Mouse (Mus musculus): ENCODE results near the gene Prss57. TPM values are rescaled to one million over a fixed set of nuclear protein-coding genes. Genes with fewer than 3 reads are reported as not detected.

Prss57 gene
- polyA plus RNA-seq, 1 experiment from 2014 or later, result not detected

DNA sequence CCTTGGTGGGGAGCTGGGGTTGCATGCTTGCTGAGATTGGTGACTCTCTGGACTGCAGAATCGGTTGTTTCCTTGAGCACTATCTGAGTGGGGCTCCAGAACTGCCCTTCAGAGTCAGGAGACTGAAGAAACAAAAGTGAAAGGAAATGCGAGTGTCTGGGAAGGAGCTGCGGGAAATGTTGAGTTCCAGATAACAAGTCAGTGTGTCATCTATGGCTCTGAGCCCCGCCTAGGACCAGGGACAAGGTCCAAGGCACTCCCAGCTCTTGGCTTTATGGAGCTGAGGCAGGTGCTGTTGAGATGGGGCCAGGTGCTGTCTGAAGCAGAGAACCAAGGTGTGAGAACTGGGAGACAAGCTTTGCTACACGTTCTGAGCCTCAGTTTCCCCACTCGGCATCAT, 33.7 kb upstream of the Prss57 start:
- Histone ChIP-seq H3K9ac (ENCODE audit: low read length) (no peak overlapping the region), H3K4me3 (ENCODE audit: low read depth, low read length) (no peak overlapping the region), H3K27ac (replicated peaks; ENCODE audit: low read depth, low read length) (no peak overlapping the region), H3K27me3 (ENCODE audit: control insufficient read depth, insufficient read depth, low read length) (no peaks in the 10 kb centered on the region), H3K4me2 (ENCODE audit: low read depth, severe bottlenecking) (no peak overlapping the region), H3K4me1 (ENCODE audit: control insufficient read depth, insufficient read depth, low read length) (peaks cover 6% of the 10 kb centered on the region; the same call in 1 of the 2 replicates), H3K9me3 (ENCODE audit: control insufficient read depth, low read length) (no peaks in the 10 kb centered on the region), H3K36me3 (ENCODE audit: control insufficient read depth, insufficient read depth, low read length) (peaks cover 3% of the 10 kb centered on the region; the same call in 1 of the 2 replicates)
- WGBS, result 74% methylated on average over 6 of the region's 6 CpGs
- ATAC-seq (ENCODE audit: insufficient number of reproducible peaks, low FRiP score, low TSS enrichment, low read depth) (no peak), DNase-seq (ENCODE audit: low spot score) (no peak)

DNA sequence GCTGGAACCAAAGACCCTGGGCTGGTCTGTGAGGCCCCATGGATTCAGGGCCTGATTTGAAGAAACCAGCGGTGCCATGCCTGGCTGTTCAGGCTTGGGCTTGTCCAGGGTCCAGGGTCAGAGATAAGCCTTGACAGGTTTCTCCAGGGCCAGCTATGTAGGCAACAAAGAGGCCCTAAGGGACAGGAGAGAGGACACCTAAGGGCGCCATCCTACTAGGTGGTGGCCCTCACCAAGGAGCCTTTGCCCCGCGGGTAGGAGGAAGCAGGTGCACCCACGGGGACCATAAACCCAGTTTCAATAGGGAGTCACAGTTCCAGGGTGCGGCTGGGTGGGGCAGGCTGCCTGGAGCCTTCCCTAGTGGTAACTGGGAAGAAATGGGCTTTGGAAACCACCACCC, 32.2 kb upstream of the Prss57 start:
- no peak overlapping the region for H3K4me2 ChIP-seq (ENCODE audit: low read depth, severe bottlenecking)
- H3K27me3 ChIP-seq (ENCODE audit: control insufficient read depth, insufficient read depth, low read length), result no peaks in the 10 kb centered on the region
- no peak overlapping the region for H3K4me3 ChIP-seq (ENCODE audit: low read depth, low read length)
- peaks cover 6% of the 10 kb centered on the region; the same call in 1 of the 2 replicates for H3K4me1 ChIP-seq (ENCODE audit: control insufficient read depth, insufficient read depth, low read length)
- ATAC-seq (ENCODE audit: insufficient number of reproducible peaks, low FRiP score, low TSS enrichment, low read depth) (no peak), DNase-seq (ENCODE audit: low spot score) (no peak)
- H3K9me3 ChIP-seq (ENCODE audit: control insufficient read depth, low read length), result no peaks in the 10 kb centered on the region
- H3K9ac ChIP-seq (ENCODE audit: low read length), result peak overlapping the region; percentile 34; the same call in 1 of the 2 replicates
- H3K36me3 ChIP-seq (ENCODE audit: control insufficient read depth, insufficient read depth, low read length), result peaks cover 5% of the 10 kb centered on the region; the same call in 1 of the 2 replicates
- no peak overlapping the region for H3K27ac ChIP-seq (replicated peaks; ENCODE audit: low read depth, low read length)
- 78% methylated on average over 6 of the region's 6 CpGs for WGBS

DNA sequence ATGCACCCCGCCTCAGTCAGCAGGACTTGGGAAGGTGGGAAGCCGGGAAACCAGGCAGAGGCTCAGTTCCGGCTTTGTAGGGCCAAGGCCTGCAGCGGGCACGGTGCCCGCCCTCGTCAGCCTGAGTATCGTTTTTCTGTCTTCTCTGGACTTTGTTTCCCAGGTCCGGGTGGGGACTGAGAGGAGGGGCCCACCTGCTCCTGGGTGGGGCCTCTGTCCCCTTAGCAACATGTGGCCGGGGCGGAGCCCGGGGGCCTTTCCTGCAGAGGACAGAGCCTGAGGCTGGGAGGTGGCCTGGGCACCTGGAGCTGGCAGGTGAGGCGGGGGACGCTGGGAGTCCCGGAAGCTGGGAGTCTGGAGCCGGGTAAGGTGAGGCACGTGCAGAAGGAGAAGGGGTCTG, 31.6 kb upstream of the Prss57 start:
- WGBS, result 29% methylated on average over 17 of the region's 17 CpGs
- peak overlapping the region; percentile 34 for H3K9ac ChIP-seq (ENCODE audit: low read length)
- no peak overlapping the region for H3K4me2 ChIP-seq (ENCODE audit: low read depth, severe bottlenecking)

DNA sequence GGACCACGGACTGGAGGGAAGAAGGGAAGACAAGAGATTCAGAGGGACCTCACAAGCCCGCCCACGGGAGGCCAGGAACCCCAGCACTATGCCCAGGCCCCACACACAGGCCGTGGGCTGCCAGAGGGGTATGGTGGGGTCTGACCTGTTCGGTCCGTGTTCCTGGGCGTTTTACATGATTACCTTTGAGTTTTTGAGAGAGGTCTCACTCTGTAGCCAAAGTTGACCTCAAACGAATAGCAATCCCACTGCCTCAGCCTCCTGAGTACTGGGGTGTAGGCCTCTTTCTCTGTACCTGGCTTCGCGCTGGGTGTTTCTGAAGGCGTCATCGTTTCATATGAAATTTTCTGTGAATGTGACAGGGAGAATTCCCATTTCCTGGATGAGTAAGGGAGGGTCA, 31.0 kb upstream of the Prss57 start:
- 91% methylated on average over 12 of the region's 12 CpGs for WGBS
- no peaks in the 10 kb centered on the region for H3K27me3 ChIP-seq (ENCODE audit: control insufficient read depth, insufficient read depth, low read length)
- peaks cover 6% of the 10 kb centered on the region; the same call in 1 of the 2 replicates for H3K4me1 ChIP-seq (ENCODE audit: control insufficient read depth, insufficient read depth, low read length)
- H3K9me3 ChIP-seq (ENCODE audit: control insufficient read depth, low read length), result no peaks in the 10 kb centered on the region
- H3K4me2 ChIP-seq (ENCODE audit: low read depth, severe bottlenecking), result no peak overlapping the region
- no peak overlapping the region for H3K27ac ChIP-seq (replicated peaks; ENCODE audit: low read depth, low read length)
- no peak overlapping the region for H3K4me3 ChIP-seq (ENCODE audit: low read depth, low read length)
- DNase-seq (ENCODE audit: low spot score) (no peak), ATAC-seq (ENCODE audit: insufficient number of reproducible peaks, low FRiP score, low TSS enrichment, low read depth) (no peak)
- H3K36me3 ChIP-seq (ENCODE audit: control insufficient read depth, insufficient read depth, low read length), result peaks cover 5% of the 10 kb centered on the region; the same call in 1 of the 2 replicates
- H3K9ac ChIP-seq (ENCODE audit: low read length), result no peak overlapping the region

More for the DNA sequence above, 31.6 kb upstream of the Prss57 start:
- peaks cover 5% of the 10 kb centered on the region; the same call in 1 of the 2 replicates for H3K36me3 ChIP-seq (ENCODE audit: control insufficient read depth, insufficient read depth, low read length)
- no peak overlapping the region for H3K4me3 ChIP-seq (ENCODE audit: low read depth, low read length)
- no peak overlapping the region for H3K27ac ChIP-seq (replicated peaks; ENCODE audit: low read depth, low read length)
- no peaks in the 10 kb centered on the region for H3K27me3 ChIP-seq (ENCODE audit: control insufficient read depth, insufficient read depth, low read length)
- no peaks in the 10 kb centered on the region for H3K9me3 ChIP-seq (ENCODE audit: control insufficient read depth, low read length)
- peak; percentile 42; the same call in 1 of the 2 replicates for ATAC-seq (ENCODE audit: insufficient number of reproducible peaks, low FRiP score, low TSS enrichment, low read depth)
- peaks cover 6% of the 10 kb centered on the region; the same call in 1 of the 2 replicates for H3K4me1 ChIP-seq (ENCODE audit: control insufficient read depth, insufficient read depth, low read length)
- no peak for DNase-seq (ENCODE audit: low spot score)

DNA sequence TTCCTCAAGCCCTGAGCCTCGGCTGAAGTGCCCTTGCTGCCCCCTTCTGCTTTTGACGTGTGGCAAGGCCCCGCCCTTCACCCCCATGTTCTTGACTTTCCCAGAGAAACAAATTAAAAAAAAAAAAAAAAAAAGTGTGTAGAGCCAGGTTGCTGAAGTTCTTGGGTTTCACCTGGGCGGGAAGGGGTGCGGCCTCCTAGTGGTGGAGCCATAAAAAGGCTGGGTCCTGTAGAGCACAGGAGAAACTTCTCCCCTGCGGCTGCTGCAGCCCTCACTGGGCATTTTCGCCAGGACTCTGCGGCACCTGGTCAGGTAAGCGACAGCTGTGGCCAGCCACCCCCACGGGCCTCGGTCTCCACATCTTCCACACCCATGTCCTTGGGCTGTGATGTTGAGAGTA, 30.0 kb upstream of the Prss57 start, which contains the start of gene Misp:
TSS of gene Misp (plus strand) at position 208 of the 400 bp plus-strand sequence.
- WGBS, result 62% methylated on average over 11 of the region's 11 CpGs
- Histone ChIP-seq H3K9me3 (ENCODE audit: control insufficient read depth, low read length) (no peaks in the 10 kb centered on the region), H3K4me3 (ENCODE audit: low read depth, low read length) (no peak within 1 kb of the TSS), H3K36me3 (ENCODE audit: control insufficient read depth, insufficient read depth, low read length) (peaks cover 6% of the 10 kb centered on the region; the same call in 1 of the 2 replicates), H3K9ac (ENCODE audit: low read length) (no peak within 1 kb of the TSS), H3K27ac (replicated peaks; ENCODE audit: low read depth, low read length) (no peak within 1 kb of the TSS; the same call in 1 of the 2 replicates), H3K27me3 (ENCODE audit: control insufficient read depth, insufficient read depth, low read length) (no peaks in the 10 kb centered on the region), H3K4me2 (ENCODE audit: low read depth, severe bottlenecking) (no peak within 1 kb of the TSS), H3K4me1 (ENCODE audit: control insufficient read depth, insufficient read depth, low read length) (peaks cover 6% of the 10 kb centered on the region; the same call in 1 of the 2 replicates)
- DNase-seq (ENCODE audit: low spot score), result no peak
- ATAC-seq (ENCODE audit: insufficient number of reproducible peaks, low FRiP score, low TSS enrichment, low read depth), result no peak

DNA sequence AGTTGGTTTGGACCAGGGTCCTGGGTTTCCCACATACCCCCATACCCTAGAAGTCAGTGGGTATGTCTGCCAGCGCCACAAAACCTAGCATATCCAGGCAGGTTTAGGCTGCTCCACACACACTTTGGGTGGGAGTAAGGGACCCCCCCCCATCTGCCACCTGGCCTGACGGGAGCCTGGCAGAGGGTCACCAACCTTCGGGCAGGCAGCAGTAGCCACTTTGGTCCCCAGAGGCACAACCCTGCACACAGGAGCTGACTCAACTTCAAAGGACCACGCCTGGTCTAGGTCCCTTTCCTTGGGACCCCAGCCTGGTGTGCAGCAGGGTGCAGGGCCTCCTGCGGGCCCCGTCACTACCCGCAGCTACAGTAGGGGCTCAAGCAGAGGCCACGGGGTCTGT, 29.5 kb upstream of the Prss57 start:
- Histone ChIP-seq H3K27me3 (ENCODE audit: control insufficient read depth, insufficient read depth, low read length) (no peaks in the 10 kb centered on the region), H3K9me3 (ENCODE audit: control insufficient read depth, low read length) (no peaks in the 10 kb centered on the region), H3K4me1 (ENCODE audit: control insufficient read depth, insufficient read depth, low read length) (peaks cover 6% of the 10 kb centered on the region; the same call in 1 of the 2 replicates), H3K4me3 (ENCODE audit: low read depth, low read length) (no peak overlapping the region), H3K9ac (ENCODE audit: low read length) (no peak overlapping the region), H3K36me3 (ENCODE audit: control insufficient read depth, insufficient read depth, low read length) (peaks cover 8% of the 10 kb centered on the region; the same call in 1 of the 2 replicates), H3K4me2 (ENCODE audit: low read depth, severe bottlenecking) (no peak overlapping the region), H3K27ac (replicated peaks; ENCODE audit: low read depth, low read length) (no peak overlapping the region; the same call in 1 of the 2 replicates)
- 85% methylated on average over 8 of the region's 8 CpGs for WGBS
- ATAC-seq (ENCODE audit: insufficient number of reproducible peaks, low FRiP score, low TSS enrichment, low read depth) (no peak), DNase-seq (ENCODE audit: low spot score) (no peak)

DNA sequence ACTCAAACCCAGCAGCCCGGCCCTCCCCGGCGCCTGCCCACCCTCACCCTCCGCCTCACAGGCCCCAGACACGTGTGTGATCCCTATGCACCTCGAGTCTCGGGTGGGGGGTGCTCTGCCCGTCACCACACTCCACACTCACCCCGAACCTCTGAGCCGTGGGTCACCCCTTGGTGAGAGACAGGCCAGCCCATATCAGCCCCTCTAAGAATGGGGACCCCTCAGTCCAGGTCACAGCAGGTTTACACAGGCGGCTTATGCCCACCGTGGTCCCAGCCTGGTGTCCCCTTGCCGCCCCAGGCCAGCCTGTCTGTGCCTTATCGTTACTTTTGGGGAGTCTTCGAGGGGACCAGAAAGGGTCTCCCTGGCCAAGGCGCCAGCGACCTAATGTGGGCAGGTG, 28.8 kb upstream of the Prss57 start:
- no peak overlapping the region for H3K9ac ChIP-seq (ENCODE audit: low read length)
- H3K27ac ChIP-seq (replicated peaks; ENCODE audit: low read depth, low read length), result no peak overlapping the region
- H3K4me3 ChIP-seq (ENCODE audit: low read depth, low read length), result no peak overlapping the region
- H3K27me3 ChIP-seq (ENCODE audit: control insufficient read depth, insufficient read depth, low read length), result no peaks in the 10 kb centered on the region
- no peak overlapping the region for H3K4me2 ChIP-seq (ENCODE audit: low read depth, severe bottlenecking)
- peaks cover 6% of the 10 kb centered on the region; the same call in 1 of the 2 replicates for H3K4me1 ChIP-seq (ENCODE audit: control insufficient read depth, insufficient read depth, low read length)
- H3K9me3 ChIP-seq (ENCODE audit: control insufficient read depth, low read length), result no peaks in the 10 kb centered on the region
- 93% methylated on average over 17 of the region's 17 CpGs for WGBS
- ATAC-seq (ENCODE audit: insufficient number of reproducible peaks, low FRiP score, low TSS enrichment, low read depth) (no peak), DNase-seq (ENCODE audit: low spot score) (no peak)
- peaks cover 10% of the 10 kb centered on the region; the same call in 1 of the 2 replicates for H3K36me3 ChIP-seq (ENCODE audit: control insufficient read depth, insufficient read depth, low read length)

DNA sequence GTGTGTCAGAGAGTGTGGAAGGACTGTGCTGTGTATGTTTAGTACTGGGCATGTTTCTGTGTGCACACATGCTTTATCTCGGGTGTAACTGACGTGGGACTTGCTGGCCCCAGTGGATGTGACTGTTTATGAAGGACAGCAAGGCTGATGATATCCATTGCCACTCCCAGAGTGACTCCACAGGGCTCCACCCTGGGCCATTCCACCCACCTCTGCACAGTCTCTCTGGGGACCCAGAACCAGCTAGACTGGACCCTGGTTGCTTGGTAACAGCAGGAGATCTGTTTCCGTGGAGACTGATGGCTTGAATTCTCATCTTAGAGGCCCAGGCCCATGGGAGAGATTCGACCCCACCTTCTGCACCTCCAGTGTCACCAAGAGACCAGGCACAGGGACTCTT, 27.5 kb upstream of the Prss57 start:
- peaks cover 6% of the 10 kb centered on the region; the same call in 1 of the 2 replicates for H3K4me1 ChIP-seq (ENCODE audit: control insufficient read depth, insufficient read depth, low read length)
- no peak overlapping the region for H3K4me2 ChIP-seq (ENCODE audit: low read depth, severe bottlenecking)
- 86% methylated on average over 4 of the region's 4 CpGs for WGBS
- H3K27ac ChIP-seq (replicated peaks; ENCODE audit: low read depth, low read length), result no peak overlapping the region
- H3K9ac ChIP-seq (ENCODE audit: low read length), result no peak overlapping the region
- no peaks in the 10 kb centered on the region for H3K9me3 ChIP-seq (ENCODE audit: control insufficient read depth, low read length)
- no peak overlapping the region for H3K4me3 ChIP-seq (ENCODE audit: low read depth, low read length)
- peaks cover 10% of the 10 kb centered on the region; the same call in 1 of the 2 replicates for H3K36me3 ChIP-seq (ENCODE audit: control insufficient read depth, insufficient read depth, low read length)
- DNase-seq (ENCODE audit: low spot score) (no peak), ATAC-seq (ENCODE audit: insufficient number of reproducible peaks, low FRiP score, low TSS enrichment, low read depth) (no peak)
- no peaks in the 10 kb centered on the region for H3K27me3 ChIP-seq (ENCODE audit: control insufficient read depth, insufficient read depth, low read length)

All from limb, embryonic 11.5 days (tissue).